Mouse (Mus musculus): ENCODE measurements at regions not wholly inside any gene's neighbourhood (a gene's known extent, or its start where the extent isn't known, plus 50 kb on each side); places are given as distances from the start of the nearest gene placed in this dataset.
"Not testable (repeated sequence)": the region's sequence is repeated elsewhere in the genome, so short reads cannot be mapped to it uniquely, and the experiment has no call there.

DNA sequence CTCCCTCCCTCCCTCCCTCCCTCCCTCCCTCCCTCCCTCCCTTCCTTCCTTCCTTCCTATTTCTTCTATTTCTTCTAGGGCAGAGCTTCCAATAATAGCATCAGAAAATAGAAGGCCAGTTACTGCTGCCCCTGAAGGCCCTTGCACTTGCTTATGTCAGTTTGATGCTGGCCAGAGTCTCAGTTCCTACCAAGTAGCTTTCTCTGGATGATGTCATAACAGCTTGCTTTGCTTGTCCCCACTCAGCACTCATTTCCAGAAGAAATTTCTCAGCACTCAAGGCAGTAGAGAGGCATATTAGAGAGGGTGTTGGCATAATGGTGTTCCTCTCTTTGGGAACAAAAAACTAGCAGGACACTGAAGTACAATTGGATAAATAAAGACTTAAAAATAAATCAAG lies 811.6 kb upstream of the 4930444P10Rik start:
- TF ChIP-seq POLR2A (IDR thresholded peaks at IDR 0.05; ENCODE audit: borderline replicate concordance, extremely low read depth, insufficient read depth, insufficient read length, poor library complexity, severe bottlenecking) (no peak), CTCF (IDR thresholded peaks at IDR 0.05; ENCODE audit: borderline replicate concordance, extremely low read depth, insufficient read depth, insufficient read length) (no peak)

DNA sequence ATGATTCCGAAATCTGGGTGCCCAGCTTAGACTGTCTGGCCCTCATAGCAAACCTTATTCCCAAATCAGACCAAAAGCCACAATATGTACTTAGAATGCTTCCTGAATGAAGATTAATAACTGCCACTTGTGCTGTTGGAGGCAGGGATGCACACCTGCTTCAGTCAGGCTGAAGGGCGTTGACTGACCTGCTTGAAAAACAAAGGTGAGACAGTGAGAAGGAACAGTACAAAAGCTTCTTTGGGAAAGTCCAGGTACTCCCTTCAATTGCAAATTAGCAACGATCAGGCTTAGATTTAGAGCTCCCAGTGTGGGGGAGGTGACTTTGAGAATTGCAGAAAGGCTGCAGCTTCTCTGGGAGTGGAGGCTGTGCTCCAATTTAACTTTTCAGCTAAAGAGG lies 775.3 kb upstream of the 4930444P10Rik start:
- not testable (repeated sequence) for DNase-seq (ENCODE audit: low read depth)

More for the DNA sequence above, 811.6 kb upstream of the 4930444P10Rik start:
- DNase-seq (ENCODE audit: low read depth): no peak

GRCm38 (mm10) chr1:16867086-16867835 lies 774.1 kb upstream of the 4930444P10Rik start:
- not testable (repeated sequence) for DNase-seq (ENCODE audit: low read depth)

- TF ChIP-seq POLR2A (IDR thresholded peaks at IDR 0.05; ENCODE audit: borderline replicate concordance, extremely low read depth, insufficient read depth, insufficient read length, poor library complexity, severe bottlenecking) (no peak), CTCF (IDR thresholded peaks at IDR 0.05; ENCODE audit: borderline replicate concordance, extremely low read depth, insufficient read depth, insufficient read length) (no peak)
- DNase-seq (ENCODE audit: low read depth): no peak
Measured at GRCm38 (mm10) chr1:16837111-16837510, 744.0 kb upstream of the 4930444P10Rik start.

GRCm38 (mm10) chr1:16824709-16825108 lies 731.6 kb upstream of the 4930444P10Rik start:
- peak; percentile 8 for DNase-seq (ENCODE audit: low read depth)

DNA sequence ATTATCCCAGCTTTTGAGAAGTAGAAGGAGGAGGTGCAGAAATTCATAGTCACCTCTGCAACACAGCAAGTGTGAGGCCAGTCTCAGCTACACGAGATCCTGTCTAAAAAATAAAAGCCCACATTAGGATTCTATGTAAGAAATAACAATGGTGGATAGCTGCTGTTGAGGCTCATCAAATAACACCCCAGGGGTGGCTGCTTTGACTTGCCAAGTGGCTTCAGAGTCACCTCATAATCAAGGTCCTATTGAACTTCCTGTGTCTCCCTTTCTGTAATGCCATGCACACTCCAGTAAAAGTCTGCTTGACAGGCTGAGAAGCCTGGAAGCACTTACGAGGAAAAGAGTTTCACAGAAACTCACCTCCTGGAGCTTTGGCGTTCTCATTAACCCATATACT lies 730.9 kb upstream of the 4930444P10Rik start:
- peak; percentile 6 for DNase-seq (ENCODE audit: low read depth)
- TF ChIP-seq POLR2A (IDR thresholded peaks at IDR 0.05; ENCODE audit: borderline replicate concordance, extremely low read depth, insufficient read depth, insufficient read length, poor library complexity, severe bottlenecking) (no peak), CTCF (IDR thresholded peaks at IDR 0.05; ENCODE audit: borderline replicate concordance, extremely low read depth, insufficient read depth, insufficient read length) (no peak)

DNA sequence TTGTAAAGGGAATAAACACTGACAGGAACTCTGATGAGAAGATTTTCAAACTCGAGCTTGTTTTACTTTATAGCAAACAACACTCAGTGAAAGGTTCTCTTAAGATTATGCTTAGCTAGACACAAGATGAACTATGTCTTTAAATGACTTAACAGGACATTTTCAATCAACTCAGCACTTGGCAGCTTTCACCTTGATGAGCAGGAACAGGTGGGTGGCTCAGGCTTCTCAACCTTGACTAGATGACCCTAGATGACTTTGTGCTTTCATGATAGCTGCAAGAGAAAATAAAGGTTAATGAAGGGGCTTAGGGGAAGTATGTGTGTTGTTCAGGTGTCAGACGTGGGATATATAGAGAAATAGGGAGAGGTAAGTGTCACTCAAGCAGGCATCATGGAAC lies 728.1 kb upstream of the 4930444P10Rik start:
- DNase-seq (ENCODE audit: low read depth): no peak
- TF ChIP-seq POLR2A (IDR thresholded peaks at IDR 0.05; ENCODE audit: borderline replicate concordance, extremely low read depth, insufficient read depth, insufficient read length, poor library complexity, severe bottlenecking) (no peak), CTCF (IDR thresholded peaks at IDR 0.05; ENCODE audit: borderline replicate concordance, extremely low read depth, insufficient read depth, insufficient read length) (no peak)

DNA sequence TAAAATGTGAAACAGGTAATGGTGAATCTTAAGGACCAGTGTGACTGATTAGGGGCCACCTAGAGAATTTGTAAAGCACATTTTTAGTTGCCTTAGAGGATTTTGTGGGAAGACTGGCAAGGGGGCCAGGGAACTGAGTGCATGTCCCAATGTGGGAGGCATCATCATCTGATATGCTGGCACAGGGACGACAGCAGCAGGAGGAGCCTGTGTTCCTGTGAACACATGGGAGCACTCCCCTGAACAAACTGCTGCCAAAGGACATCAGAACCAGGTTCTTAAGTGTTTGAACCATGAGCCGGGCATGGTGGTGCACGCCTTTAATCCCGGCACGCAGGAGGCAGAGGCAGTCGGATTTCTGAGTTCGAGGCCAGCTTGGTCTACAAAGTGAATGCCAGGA lies 723.4 kb upstream of the 4930444P10Rik start:
- DNase-seq (ENCODE audit: low read depth): no peak
- TF ChIP-seq CTCF (IDR thresholded peaks at IDR 0.05; ENCODE audit: borderline replicate concordance, extremely low read depth, insufficient read depth, insufficient read length) (no peak), POLR2A (IDR thresholded peaks at IDR 0.05; ENCODE audit: borderline replicate concordance, extremely low read depth, insufficient read depth, insufficient read length, poor library complexity, severe bottlenecking) (no peak)

DNA sequence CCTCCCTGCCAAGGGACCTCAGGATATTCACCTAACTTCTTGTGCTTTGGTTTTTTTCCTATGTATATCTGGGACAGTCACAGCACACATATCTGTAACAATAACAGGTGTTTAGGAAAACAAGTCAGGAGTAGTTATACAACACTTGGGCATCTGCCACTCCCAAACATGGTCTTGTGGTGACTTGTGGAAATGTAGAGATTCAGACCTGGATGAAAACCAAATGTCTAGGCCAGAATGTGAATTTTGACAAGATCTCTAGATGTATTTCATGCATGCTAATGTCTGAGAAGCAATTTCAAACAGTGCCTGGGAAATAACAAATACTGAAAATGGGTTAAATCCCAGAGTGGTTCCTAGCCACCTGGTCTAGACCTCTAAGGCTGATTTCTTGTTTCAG lies 722.6 kb upstream of the 4930444P10Rik start:
- TF ChIP-seq CTCF (IDR thresholded peaks at IDR 0.05; ENCODE audit: borderline replicate concordance, extremely low read depth, insufficient read depth, insufficient read length): no peak
- no peak for TF ChIP-seq POLR2A (IDR thresholded peaks at IDR 0.05; ENCODE audit: borderline replicate concordance, extremely low read depth, insufficient read depth, insufficient read length, poor library complexity, severe bottlenecking)
- DNase-seq (ENCODE audit: low read depth): no peak

- peak; percentile 23 for DNase-seq (ENCODE audit: low read depth)
- TF ChIP-seq CTCF (IDR thresholded peaks at IDR 0.05; ENCODE audit: borderline replicate concordance, extremely low read depth, insufficient read depth, insufficient read length) (no peak), POLR2A (IDR thresholded peaks at IDR 0.05; ENCODE audit: borderline replicate concordance, extremely low read depth, insufficient read depth, insufficient read length, poor library complexity, severe bottlenecking) (no peak)
Measured at GRCm38 (mm10) chr1:16809370-16810150, 716.4 kb upstream of the 4930444P10Rik start.

GRCm38 (mm10) chr1:16798292-16798691 lies 705.2 kb upstream of the 4930444P10Rik start:
- peak; percentile 61 for DNase-seq (ENCODE audit: low read depth)
- TF ChIP-seq CTCF (IDR thresholded peaks at IDR 0.05; ENCODE audit: borderline replicate concordance, extremely low read depth, insufficient read depth, insufficient read length) (peak; percentile 86), POLR2A (IDR thresholded peaks at IDR 0.05; ENCODE audit: borderline replicate concordance, extremely low read depth, insufficient read depth, insufficient read length, poor library complexity, severe bottlenecking) (no peak)

GRCm38 (mm10) chr1:16796449-16796848 lies 703.3 kb upstream of the 4930444P10Rik start:
- no peak for TF ChIP-seq CTCF (IDR thresholded peaks at IDR 0.05; ENCODE audit: borderline replicate concordance, extremely low read depth, insufficient read depth, insufficient read length)
- TF ChIP-seq POLR2A (IDR thresholded peaks at IDR 0.05; ENCODE audit: borderline replicate concordance, extremely low read depth, insufficient read depth, insufficient read length, poor library complexity, severe bottlenecking): no peak
- no peak for DNase-seq (ENCODE audit: low read depth)
